Mouse (Mus musculus): ENCODE measurements around the gene Prokr1. TPM values are rescaled to one million over a fixed set of nuclear protein-coding genes. Genes with fewer than 3 reads are reported as not detected.
A peak's percentile ranks its signal among the peaks of the same experiment; 100 is the strongest.
"Not testable (repeated sequence)": the region's sequence is repeated elsewhere in the genome, so short reads cannot be mapped to it uniquely, and the experiment has no call there.

The Prokr1 gene
- total RNA-seq (2021) = under 1 TPM; 0.43 to 0.50 TPM

DNA sequence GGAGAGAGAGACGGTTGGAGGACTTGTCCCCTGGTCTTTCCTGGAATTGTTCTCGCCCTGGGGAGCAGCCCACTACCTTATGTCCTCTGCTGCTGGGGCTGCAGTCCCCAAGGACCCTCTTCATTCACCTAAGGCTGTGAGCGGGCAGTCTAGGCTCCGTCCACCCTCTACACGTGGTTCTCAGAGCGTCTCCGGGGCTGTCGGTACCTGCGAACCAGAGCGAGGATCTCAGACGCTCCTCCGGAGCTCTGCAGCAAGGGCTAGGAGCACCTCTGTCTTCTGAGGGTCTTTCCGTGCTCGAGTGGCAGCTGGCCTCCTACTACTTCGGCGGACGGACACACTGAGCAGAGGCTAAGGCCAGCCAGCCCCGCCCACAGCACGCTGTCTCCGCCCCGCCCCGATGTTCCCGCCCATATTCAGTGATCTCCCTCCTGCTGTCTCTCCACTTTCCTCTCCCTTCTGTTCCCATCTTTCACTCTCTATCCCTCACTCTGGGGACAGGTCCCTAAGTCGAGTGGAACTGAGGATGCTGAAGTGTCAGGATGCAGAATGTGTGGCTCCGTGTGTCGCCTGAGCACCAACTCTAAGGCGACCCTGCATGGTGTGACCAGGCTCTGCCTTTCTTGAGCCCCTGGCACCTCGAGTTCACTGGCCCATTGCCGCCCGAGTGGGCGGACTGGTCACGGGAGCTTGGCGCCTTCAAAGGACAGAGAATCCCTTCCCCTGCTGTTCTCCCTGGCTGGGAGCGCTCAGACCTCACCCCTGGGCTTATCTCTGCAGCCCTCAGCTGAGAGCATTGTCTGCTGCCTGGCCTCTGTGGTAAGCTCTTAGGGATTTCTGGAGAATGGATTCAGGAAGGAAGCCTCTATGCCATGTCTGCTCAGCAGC lies at the start of gene Prokr1:
TSS of gene Prokr1 (minus strand) at position 350 of the 888 bp plus-strand sequence.
- peak; percentile 48 to 56 for DNase-seq
- intact Hi-C loops (cut with DNase I) = no loop called here

DNA sequence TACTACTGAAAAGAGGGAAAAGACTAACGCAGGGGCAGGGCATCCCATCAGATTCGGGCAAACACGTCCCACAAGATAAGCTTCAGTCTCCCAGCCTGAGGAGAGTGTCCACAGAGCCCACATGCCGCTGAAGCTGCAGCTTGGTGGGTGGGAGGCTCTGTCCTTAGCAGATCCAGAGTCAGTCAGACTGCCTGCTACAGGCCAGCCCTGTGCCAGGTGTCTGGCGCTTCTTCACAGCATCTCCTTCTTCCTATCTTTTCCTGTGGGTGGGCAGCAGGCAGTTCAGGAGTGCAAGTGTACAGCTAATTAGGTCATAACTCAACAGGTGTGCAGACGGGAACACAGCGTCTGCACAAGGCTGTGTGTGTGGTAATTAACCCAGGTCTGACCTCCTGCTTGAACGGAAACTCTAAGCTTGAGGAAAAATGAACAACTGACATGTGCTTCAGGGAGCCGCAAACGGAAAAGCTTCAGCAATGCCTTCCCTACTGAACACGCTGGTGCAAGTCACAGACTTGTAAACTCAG lies 47.7 kb upstream of the Prokr1 start:
- DNase-seq = no peak
- intact Hi-C loops (cut with DNase I) = no loop called here

DNA sequence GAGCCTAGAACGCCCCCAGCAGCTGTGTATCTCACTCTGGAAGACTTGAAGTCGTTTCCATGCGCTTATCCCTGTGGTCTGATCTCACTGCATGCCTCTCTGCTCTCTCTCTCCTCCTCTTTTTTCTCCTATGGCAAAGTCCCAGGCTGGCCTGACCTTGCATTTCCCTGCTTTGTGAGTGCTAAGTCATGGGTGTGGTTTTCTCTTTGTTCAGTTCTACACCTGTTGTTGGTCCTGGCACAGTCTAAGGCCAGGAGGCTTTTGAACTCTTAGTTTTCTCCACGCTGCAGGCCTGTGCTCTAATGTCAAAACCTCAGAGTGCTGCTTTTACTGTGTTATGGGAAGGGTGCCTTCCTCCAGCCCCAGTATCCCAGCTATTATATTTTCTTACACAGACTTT lies 41.6 kb upstream of the Prokr1 start:
- DNase-seq = no peak
- intact Hi-C loops (cut with DNase I) = no loop called here

DNA sequence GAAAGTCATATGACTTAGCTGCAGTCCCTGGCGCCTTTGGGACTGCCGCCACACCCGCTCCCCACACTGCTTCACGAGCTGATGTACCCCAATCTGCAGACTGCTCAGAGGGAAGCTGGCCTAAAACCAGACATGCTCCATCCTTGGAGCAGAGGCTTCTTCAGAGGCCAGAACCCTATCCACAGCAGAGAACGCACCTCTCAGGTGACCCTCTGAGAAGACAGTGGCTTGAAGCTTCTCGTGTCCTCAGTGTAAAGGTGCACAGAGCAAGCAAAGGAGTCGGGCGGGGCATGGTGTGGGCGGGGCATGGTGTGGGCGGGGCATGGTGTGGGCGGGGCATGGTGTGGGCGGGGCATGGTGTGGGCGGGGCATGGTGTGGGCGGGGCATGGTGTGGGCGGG lies 38.4 kb upstream of the Prokr1 start:
- intact Hi-C loops (cut with DNase I) = not testable (repeated sequence)

DNA sequence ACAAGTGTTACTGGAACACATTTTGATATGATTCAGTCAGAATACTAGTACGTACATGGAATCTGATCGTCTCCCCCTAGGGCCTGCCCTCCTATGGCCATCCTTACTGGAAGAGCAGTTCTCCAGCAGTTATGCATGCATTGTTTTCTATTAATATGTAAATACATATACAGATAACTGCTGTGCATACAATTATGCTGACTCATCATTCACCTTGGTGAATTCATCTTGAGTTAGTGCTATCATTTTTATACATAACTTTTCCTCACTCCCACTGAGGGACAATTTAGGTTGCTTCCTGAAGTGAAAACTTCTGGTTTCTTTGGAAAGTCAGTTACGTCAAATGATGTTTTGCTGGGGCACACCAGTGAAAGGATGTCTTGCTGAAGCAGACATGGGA lies 32.6 kb upstream of the Prokr1 start:
- intact Hi-C loops (cut with DNase I) = no loop called here

More for the DNA sequence above, 38.4 kb upstream of the Prokr1 start:
- not testable (repeated sequence) for DNase-seq

DNA sequence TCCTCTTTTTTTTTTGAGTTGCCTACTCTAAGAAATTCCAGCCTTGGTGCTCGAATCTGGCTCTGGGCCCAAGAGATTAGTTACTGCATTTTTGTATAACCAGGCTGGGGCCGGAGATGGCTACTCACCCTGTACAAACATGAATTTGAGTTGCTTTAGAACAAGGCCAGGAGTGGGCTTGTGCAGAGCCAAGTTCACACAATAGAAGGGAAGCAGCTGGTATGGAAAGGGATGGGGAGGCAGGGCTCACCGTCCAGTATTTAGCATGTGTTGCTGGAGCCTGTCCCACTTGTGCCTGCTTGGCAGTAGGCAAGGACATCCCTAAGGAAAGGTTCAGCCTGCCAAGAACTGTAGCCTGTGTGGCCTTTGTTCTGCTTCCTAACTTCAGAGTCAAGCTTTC lies 30.7 kb upstream of the Prokr1 start:
- intact Hi-C loops (cut with DNase I) = no loop called here
- DNase-seq = peak in 1 of 2 experiments; percentile 10

More for the DNA sequence above, 32.6 kb upstream of the Prokr1 start:
- DNase-seq = no peak

DNA sequence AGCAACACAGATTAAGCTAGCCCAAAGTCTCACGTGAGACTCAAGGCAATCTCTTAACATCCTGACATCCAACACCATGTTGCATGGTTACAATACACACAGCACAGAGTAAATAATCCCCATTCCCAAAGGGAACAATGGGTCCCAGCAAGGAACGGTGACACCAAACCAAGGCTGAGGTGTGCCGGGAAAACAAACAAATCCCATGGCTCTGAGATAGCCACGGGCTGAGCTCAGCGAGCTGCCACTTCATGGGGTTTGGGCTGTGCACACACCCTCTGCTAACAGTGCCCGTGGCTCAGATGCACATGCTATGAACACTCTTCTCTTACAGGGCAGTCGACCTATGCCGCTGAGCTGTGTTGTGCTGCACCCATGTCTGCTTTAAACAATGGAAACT lies 27.5 kb upstream of the Prokr1 start:
- no peak for DNase-seq
- intact Hi-C loops (cut with DNase I) = no loop called here

DNA sequence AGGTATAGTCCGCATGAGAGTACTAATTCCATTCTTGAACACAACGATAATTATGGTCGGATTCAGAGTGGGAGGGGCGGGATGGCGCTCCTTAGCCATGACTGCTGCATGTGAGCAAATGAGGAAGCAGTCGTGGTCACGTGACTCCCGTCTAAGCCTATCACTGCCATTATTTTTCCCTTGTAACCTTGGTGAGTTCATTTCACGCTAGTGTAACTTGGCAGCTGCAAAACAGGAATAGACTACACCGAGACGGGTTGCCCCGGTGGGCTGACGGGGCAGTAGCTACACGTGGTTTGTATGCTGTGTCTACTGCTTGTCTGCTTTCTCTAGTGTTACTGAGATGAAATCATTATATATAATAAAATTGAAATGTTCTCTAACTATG lies 25.1 kb upstream of the Prokr1 start:
- DNase-seq = no peak
- intact Hi-C loops (cut with DNase I) = no loop called here

DNA sequence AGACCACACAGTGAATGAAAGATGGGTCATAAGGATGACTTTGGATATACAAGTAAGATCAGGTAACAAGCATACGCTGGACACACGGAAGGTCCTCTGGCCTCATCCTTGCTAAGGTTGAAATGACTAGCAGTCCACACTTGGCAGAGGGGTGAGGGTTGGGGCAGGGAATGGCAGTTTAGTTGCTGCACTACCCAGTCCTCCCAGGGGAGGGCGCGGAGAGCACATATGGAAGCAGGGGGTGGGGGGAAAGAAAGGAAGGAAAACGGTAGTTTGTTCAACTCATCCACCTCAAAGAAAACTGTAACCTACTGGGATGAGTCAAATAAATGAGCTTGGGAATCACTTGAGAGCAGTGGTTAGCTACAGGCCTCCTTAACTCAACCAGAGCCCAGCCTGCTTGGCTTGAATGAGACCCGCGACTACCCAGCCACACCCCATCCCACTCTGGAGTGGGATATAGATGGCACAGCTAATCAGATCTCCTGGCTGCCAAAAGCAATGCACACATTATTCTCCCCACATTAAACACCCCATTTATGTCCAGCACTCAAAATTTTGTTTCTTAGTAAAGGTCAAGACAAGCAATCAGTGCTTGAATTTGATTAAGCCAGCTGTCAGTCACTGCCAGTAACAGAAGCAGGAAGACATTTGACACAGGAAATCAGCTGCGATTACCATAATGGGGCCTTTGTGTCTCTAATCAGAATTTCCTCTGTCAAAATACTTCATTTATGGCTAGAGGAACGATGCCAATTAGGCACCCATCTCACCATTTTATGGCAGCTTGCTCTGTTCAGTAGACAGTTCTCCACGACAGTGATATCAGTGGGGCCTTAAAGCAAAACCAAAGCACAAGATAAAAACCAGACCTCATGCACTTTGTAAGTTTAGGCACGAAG lies 24.5 kb upstream of the Prokr1 start:
- DNase-seq = peak; percentile 31 to 67
- intact Hi-C loops (cut with DNase I) = loop anchor here (1.0 kb wide), 1 partner anchor 55 kb away; no protein-coding TSS in a partner anchor

DNA sequence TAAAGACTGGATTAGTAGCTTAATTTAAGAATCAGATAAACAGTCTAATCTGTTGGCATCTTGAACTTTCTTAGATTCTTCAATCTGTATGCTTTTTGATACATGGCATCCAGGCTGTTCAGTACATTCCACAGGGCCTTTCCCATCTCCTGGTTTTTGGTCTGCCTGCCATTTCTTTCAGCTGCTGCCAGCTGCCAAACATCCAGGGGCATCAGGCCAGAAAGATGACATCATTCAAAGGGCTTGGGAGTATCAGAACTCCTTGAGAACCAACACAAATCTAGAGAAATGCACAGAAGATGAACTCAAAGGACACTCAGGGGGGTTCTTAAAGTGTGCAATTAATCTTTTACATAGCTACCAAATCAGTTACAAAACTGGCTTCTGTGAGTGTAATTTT lies 9.3 kb upstream of the Prokr1 start:
- DNase-seq = peak; percentile 39 to 48
- intact Hi-C loops (cut with DNase I) = no loop called here

DNA sequence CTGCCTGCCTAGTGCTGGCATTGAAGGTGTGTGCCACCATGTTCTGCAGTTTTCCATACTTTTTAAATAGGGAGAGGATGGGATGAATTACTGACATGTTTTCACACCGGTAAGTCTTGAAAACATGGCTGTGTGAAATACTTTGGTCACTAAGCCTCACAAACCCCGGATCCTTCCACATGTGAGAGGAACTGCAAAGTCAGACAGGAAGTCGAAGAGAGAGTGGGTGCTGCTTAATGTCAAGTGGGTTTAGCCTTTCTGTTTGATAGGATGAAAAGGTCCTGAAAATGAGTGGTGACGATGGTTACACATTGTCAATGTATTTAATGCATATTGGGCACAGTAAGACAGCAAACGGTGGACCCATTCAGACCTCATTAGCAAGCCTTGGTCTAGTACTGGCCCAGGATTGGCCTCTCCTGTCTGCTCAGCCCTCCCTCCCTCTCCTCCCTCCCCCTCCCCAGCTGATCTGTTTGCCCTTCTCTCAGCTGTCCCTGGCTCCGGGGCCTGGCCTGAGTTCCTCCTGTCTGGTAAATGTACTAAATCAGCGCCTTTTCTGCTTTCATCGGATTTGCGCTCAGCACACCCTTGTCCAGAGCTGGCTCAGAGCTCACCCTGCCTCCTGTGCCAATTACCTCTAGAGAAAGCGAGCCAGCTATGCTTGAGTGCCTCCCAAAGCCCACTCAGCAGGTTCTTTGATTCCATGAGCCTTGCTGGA lies 6.7 kb upstream of the Prokr1 start:
- intact Hi-C loops (cut with DNase I) = no loop called here
- no peak for DNase-seq

DNA sequence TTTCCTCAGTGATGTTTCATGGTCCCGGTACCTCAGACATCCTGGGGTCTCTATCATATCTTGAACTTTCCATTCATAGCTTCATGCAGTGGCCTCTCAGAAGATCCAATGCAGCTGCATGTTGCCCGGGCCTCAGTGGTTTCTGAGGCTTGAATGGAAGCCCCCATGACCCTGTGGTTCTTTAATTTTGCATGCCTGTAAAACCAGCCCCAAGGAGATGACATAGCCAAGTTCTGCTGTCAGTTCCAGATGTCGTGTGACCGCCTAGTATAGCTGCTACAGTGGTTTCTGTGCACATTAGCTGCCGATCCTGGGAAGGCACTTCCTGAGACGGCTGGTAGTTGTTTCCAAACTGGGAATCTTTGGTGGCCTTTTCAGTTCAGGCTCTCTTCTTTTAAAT lies 3.6 kb upstream of the Prokr1 start:
- intact Hi-C loops (cut with DNase I) = no loop called here
- no peak for DNase-seq

DNA sequence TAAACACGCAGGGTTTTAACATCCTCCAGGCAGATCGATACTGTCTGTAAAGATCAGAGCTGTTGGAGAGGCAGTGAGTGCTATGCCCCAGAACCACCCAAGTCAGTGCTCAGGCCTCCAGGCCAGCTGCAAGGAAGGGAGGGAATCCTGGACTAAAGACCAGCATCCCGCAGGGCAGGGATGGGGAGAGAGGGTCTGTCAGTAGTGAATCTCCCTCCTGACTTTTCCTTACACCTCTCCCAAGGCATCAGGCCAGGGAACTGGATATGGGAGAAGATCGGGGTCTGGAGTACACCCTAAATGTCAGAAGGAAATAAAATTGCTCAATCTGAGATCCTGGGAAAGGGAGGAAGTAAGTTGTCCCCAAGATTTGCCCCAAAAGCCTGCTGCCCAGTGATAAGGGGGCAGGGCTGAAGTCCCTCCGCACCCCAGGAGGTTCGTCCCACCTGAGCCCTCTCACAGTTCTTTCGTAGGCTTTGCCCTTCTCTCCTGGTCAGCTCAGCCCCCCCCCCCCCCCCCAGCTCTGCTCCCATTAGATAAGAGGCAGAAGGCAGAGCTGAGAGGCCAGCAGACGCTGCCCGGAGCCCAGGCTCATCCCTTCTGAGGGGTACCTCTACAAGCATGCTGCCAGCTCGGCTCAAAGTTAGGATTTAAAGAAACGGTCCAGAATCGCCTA lies 687 bp downstream of the Prokr1 start:
- intact Hi-C loops (cut with DNase I) = no loop called here
- DNase-seq = no peak

DNA sequence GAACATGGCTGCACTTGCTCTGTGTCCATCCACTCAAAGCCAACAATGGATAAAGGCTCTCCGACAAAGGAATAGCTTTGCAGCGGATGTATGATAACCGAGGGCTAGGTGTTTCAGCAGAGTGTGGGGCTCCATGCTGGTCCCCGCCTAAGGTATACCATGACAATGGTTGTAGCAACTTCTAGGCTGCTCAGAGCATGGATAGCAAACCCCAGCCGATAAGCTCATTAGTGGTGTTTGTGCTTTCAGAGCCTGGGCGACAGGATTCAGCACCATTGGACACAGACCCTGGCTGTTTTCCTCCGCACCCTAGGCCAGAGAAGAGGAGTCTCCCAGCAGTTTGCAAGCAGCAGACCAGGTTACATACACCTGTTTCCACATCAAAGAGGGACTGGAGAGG lies 6.6 kb downstream of the Prokr1 start:
- intact Hi-C loops (cut with DNase I) = no loop called here
- DNase-seq = no peak

DNA sequence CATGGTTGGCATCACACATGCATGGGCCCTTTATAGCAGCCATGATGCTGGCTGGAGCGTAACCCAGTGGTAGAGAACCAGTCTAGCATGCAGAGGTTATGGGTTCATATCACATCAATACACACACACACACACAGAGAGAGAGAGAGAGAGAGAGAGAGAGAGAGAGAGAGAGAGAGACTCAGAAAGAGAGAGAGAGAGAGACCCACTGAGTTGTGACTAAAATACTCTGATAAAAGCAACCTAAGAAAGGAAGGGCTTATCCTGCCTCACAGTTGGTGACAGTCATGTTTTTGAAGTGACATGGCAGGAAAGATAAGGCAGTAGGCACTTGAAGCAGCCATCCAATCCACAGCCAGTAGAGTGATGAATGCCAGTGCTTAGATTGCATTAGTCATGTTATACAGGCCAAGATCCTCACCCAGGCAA lies 7.3 kb downstream of the Prokr1 start:
- intact Hi-C loops (cut with DNase I) = no loop called here

DNA sequence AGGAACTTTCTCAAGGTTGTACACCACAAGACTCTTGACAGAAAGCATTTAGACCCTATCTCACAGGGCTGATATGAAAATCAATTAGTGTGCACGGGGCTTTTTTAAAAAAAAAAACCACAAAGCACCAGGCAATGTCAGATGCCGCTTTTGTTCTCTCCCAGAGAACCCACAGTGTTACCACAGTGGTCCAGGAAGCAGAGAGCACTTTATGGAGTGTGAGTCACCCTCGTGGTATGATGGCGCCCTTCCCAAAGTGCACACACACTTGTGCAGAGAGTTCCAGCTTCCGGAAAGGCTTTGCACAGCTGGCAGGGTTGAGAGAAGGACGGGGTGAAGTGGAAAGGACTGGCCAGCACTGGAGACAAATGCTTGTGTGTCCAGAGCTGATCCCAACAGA lies 8.1 kb downstream of the Prokr1 start:
- intact Hi-C loops (cut with DNase I) = no loop called here

More for the DNA sequence above, 7.3 kb downstream of the Prokr1 start:
- DNase-seq = no peak

DNA sequence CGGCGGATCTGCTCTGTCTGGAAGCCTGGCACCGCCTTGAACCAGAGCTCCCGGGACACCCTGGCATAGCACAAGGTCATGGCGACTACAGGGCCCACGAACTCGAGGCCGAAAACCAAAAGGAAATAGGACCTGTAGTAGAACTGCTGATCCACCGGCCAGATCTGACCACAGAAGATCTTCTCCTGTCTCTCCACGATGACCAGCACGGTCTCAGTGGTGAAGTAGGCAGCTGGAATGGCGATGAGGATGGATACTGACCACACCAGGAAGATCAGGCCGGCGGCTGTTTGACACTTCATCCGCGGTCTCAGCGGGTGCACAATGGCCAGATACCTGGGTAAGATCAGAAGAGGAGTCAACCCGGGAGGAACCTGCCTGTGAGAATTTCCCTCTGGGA lies 9.0 kb downstream of the Prokr1 start:
- intact Hi-C loops (cut with DNase I) = no loop called here
- DNase-seq = no peak

More for the DNA sequence above, 8.1 kb downstream of the Prokr1 start:
- peak; percentile 36 to 48 for DNase-seq

DNA sequence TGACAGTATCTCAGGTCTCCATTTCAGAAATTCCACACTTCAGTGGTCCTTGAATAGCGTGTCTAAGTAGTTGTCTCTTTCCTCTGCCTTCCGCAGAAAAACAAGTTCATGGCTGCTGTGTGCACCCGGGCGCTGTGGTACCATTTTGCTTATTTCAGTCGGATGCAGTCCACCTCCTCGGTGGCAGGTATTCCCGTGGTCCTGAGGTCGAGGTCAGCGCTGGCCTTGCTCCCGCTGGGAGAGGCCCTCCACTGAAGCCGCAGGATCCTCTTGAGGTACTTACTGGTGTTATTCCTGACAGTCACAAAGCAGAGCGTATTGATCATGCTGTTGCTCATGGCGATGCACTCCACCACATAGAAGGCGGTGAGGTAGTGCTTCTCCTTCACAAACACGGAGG lies 9.5 kb downstream of the Prokr1 start:
- no peak for DNase-seq
- intact Hi-C loops (cut with DNase I) = no loop called here

DNA sequence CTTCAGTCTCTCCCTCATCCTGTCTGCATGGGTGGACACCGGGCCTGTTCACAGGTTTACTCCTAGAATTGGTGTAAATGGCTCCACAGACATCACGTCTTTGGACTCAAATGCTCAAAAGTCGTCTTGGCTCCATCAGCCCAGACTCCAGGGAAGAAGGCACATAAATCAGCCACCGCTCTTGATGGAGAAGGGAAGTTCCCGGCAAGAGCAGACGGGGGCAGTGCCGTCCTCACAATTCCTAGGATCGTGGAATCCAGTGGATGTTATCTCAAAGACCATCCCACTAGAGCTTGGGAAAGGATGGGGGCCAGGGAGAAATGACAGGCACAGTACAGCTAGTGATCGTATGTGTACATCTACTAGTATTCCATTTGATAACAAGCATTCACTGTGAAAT lies 12.3 kb downstream of the Prokr1 start:
- intact Hi-C loops (cut with DNase I) = no loop called here
- DNase-seq = no peak

All from heart, postnatal 36 days (tissue).